8 mouse cellular contexts compared by ENCODE assay signal in genomic region chr7:30972426-30973250, GRCm38 (mm10). TPM values are rescaled to one million over a fixed set of nuclear protein-coding genes. Genes with fewer than 3 reads are reported as not detected.
A peak's percentile ranks its signal among the peaks of the same experiment; 100 is the strongest.
DNase-seq lines count a peak whose midpoint lies in the region; ATAC-seq and TF ChIP-seq lines count a peak whose summit lies in the region.

No protein-coding gene starts in this region.

- H3K4me1 ChIP-seq in embryonic facial prominence, embryonic 15.5 days: peaks cover 6% of the 10 kb centered on the region
- peaks cover 18% of the 10 kb centered on the region for H3K4me1 ChIP-seq in limb, embryonic 13.5 days
- peaks cover 10% of the 10 kb centered on the region for H3K4me1 ChIP-seq in neural tube, embryonic 13.5 days (replicated peaks)

- peak overlapping the region; percentile 31 for H3K9ac ChIP-seq in embryonic facial prominence, embryonic 15.5 days
- H3K9ac ChIP-seq in limb, embryonic 13.5 days: peak overlapping the region; percentile 64
- peak overlapping the region; percentile 42; the same call in 1 of the 2 replicates for H3K9ac ChIP-seq in neural tube, embryonic 13.5 days

- no peak for TF ChIP-seq CTCF in layer of hippocampus, adult 2 months (conservative IDR thresholded peaks at IDR 0.05)

- DNase-seq in layer of hippocampus, adult 2 months (ENCODE audit: low spot score in 2 of 2): no peak
- no peak for DNase-seq in layer of hippocampus, postnatal 10 days (ENCODE audit: low spot score in 2 of 2)
- no peak for DNase-seq in retina, embryonic 14.5 days (ENCODE audit: low spot score)
- DNase-seq in retina, postnatal 1 day: no peak

- 6% methylated on average over 41 of the region's 41 CpGs for WGBS in embryonic facial prominence, embryonic 15.5 days
- WGBS in limb, embryonic 13.5 days: 5% methylated on average over 40 of the region's 41 CpGs
- WGBS in neural tube, embryonic 13.5 days: 3% methylated on average over 41 of the region's 41 CpGs

- peak overlapping the region; percentile 54 for H3K4me2 ChIP-seq in embryonic facial prominence, embryonic 15.5 days (replicated peaks)
- peak overlapping the region; percentile 76 for H3K4me2 ChIP-seq in limb, embryonic 13.5 days (replicated peaks)
- peak overlapping the region; percentile 58 for H3K4me2 ChIP-seq in neural tube, embryonic 13.5 days

- no peaks in the 10 kb centered on the region for H3K9me3 ChIP-seq in embryonic facial prominence, embryonic 15.5 days (replicated peaks)
- H3K9me3 ChIP-seq in limb, embryonic 13.5 days: no peaks in the 10 kb centered on the region
- H3K9me3 ChIP-seq in neural tube, embryonic 13.5 days: no peaks in the 10 kb centered on the region

- H3K36me3 ChIP-seq in embryonic facial prominence, embryonic 15.5 days: no peaks in the 10 kb centered on the region
- H3K36me3 ChIP-seq in limb, embryonic 13.5 days: peaks cover 4% of the 10 kb centered on the region; the same call in 1 of the 2 replicates
- no peaks in the 10 kb centered on the region for H3K36me3 ChIP-seq in neural tube, embryonic 13.5 days

- H3K4me3 ChIP-seq in layer of hippocampus, adult 2 months: peak overlapping the region; percentile 50
- peak overlapping the region; percentile 51 for H3K4me3 ChIP-seq in embryonic facial prominence, embryonic 15.5 days (replicated peaks)
- H3K4me3 ChIP-seq in limb, embryonic 13.5 days: peak overlapping the region; percentile 52
- H3K4me3 ChIP-seq in neural tube, embryonic 13.5 days: peak overlapping the region; percentile 33

- ATAC-seq in embryonic facial prominence, embryonic 15.5 days (ENCODE audit: insufficient number of reproducible peaks, low FRiP score, low TSS enrichment, low read depth): 0 out of 2 replicates have a peak, but pooled peaks have one; percentile 8
- ATAC-seq in limb, embryonic 13.5 days (ENCODE audit: low FRiP score, low read depth): no peak
- ATAC-seq in neural tube, embryonic 13.5 days (ENCODE audit: low read depth): no peak
- ATAC-seq in erythroid progenitor cell, adult 5-6 weeks (replicated peaks; ENCODE audit: low FRiP score, poor library complexity, severe bottlenecking): no peak

- H3K27ac ChIP-seq in layer of hippocampus, adult 2 months: peak overlapping the region; percentile 77; the same call in 1 of the 2 replicates
- H3K27ac ChIP-seq in embryonic facial prominence, embryonic 15.5 days (replicated peaks): 0 out of 2 replicates have a peak overlapping the region, but pooled peaks have one; percentile 78
- H3K27ac ChIP-seq in limb, embryonic 13.5 days: no peak overlapping the region
- H3K27ac ChIP-seq in neural tube, embryonic 13.5 days (replicated peaks): no peak overlapping the region

- H3K27me3 ChIP-seq in embryonic facial prominence, embryonic 15.5 days: peaks cover 22% of the 10 kb centered on the region
- peaks cover 23% of the 10 kb centered on the region for H3K27me3 ChIP-seq in limb, embryonic 13.5 days
- peaks cover 24% of the 10 kb centered on the region for H3K27me3 ChIP-seq in neural tube, embryonic 13.5 days

RNA-seq across cellular contexts. Expression of gene Lsr, which starts 0.6 kb away (rescaled TPM):
- 1 to 10 TPM; 7.5 to 8.6 TPM for total RNA-seq in layer of hippocampus, adult 2 months (2021)
- total RNA-seq in layer of hippocampus, postnatal 10 days (2021): 10 to 100 TPM; 11.8 to 15.1 TPM
- polyA plus RNA-seq in embryonic facial prominence, embryonic 15.5 days (2015; fragmentation: Nextera tagmentation; extraction: Ambion mirVana): 40.8 and 47.2 TPM in 2 replicates
- polyA plus RNA-seq in limb, embryonic 13.5 days (2015; fragmentation: Nextera tagmentation; extraction: Ambion mirVana): 25.4 and 25.9 TPM in 2 replicates
- 17.0 and 17.6 TPM in 2 replicates for polyA plus RNA-seq in neural tube, embryonic 13.5 days (2015; fragmentation: Nextera tagmentation; extraction: Ambion mirVana)
- total RNA-seq in erythroid progenitor cell, adult 5-6 weeks (2015; ENCODE audit: low replicate concordance): not detected in 2 replicates
- total RNA-seq in erythroid progenitor cell, adult 5-6 weeks (2017; ENCODE audit: low replicate concordance): 1.0 TPM in 1 of 2 replicates, not detected in the other

RNA-seq across cellular contexts. Expression of gene Fam187b, which starts 1.0 kb away (rescaled TPM):
- total RNA-seq in layer of hippocampus, adult 2 months (2021): not detected
- total RNA-seq in layer of hippocampus, postnatal 10 days (2021): under 1 TPM; 0.25 to 0.96 TPM
- polyA plus RNA-seq in embryonic facial prominence, embryonic 15.5 days (2015; fragmentation: Nextera tagmentation; extraction: Ambion mirVana): 3.3 and 4.8 TPM in 2 replicates
- 0.70 and 0.78 TPM in 2 replicates for polyA plus RNA-seq in limb, embryonic 13.5 days (2015; fragmentation: Nextera tagmentation; extraction: Ambion mirVana)
- polyA plus RNA-seq in neural tube, embryonic 13.5 days (2015; fragmentation: Nextera tagmentation; extraction: Ambion mirVana): 0.25 and 0.53 TPM in 2 replicates
- total RNA-seq in erythroid progenitor cell, adult 5-6 weeks (2015; ENCODE audit: low replicate concordance): not detected in 2 replicates
- total RNA-seq in erythroid progenitor cell, adult 5-6 weeks (2017; ENCODE audit: low replicate concordance): not detected in 2 replicates

RNA-seq across cellular contexts. Expression of gene Usf2, which starts 16.0 kb away (rescaled TPM):
- total RNA-seq in layer of hippocampus, adult 2 months (2021): 100 to 1,000 TPM; 134 to 137 TPM
- total RNA-seq in layer of hippocampus, postnatal 10 days (2021): 100 to 1,000 TPM in 1 of 2 experiments, 10 to 100 TPM in 1; 94.1 to 116 TPM
- 23.3 and 25.0 TPM in 2 replicates for polyA plus RNA-seq in embryonic facial prominence, embryonic 15.5 days (2015; fragmentation: Nextera tagmentation; extraction: Ambion mirVana)
- polyA plus RNA-seq in limb, embryonic 13.5 days (2015; fragmentation: Nextera tagmentation; extraction: Ambion mirVana): 27.9 and 28.7 TPM in 2 replicates
- polyA plus RNA-seq in neural tube, embryonic 13.5 days (2015; fragmentation: Nextera tagmentation; extraction: Ambion mirVana): 34.4 TPM in 2 replicates
- total RNA-seq in erythroid progenitor cell, adult 5-6 weeks (2015; ENCODE audit: low replicate concordance): 75.9 and 78.6 TPM in 2 replicates
- 121 and 139 TPM in 2 replicates for total RNA-seq in erythroid progenitor cell, adult 5-6 weeks (2017; ENCODE audit: low replicate concordance)

RNA-seq across cellular contexts. Expression of gene Hamp, which starts 28.8 kb away (rescaled TPM):
- not detected for total RNA-seq in layer of hippocampus, adult 2 months (2021)
- total RNA-seq in layer of hippocampus, postnatal 10 days (2021): not detected
- polyA plus RNA-seq in embryonic facial prominence, embryonic 15.5 days (2015; fragmentation: Nextera tagmentation; extraction: Ambion mirVana): not detected in 2 replicates
- polyA plus RNA-seq in limb, embryonic 13.5 days (2015; fragmentation: Nextera tagmentation; extraction: Ambion mirVana): not detected in 2 replicates
- not detected in 2 replicates for polyA plus RNA-seq in neural tube, embryonic 13.5 days (2015; fragmentation: Nextera tagmentation; extraction: Ambion mirVana)
- not detected in 2 replicates for total RNA-seq in erythroid progenitor cell, adult 5-6 weeks (2015; ENCODE audit: low replicate concordance)
- total RNA-seq in erythroid progenitor cell, adult 5-6 weeks (2017; ENCODE audit: low replicate concordance): not detected in 2 replicates

RNA-seq across cellular contexts. Expression of gene Hamp2, which starts 48.2 kb away (rescaled TPM):
- not detected for total RNA-seq in layer of hippocampus, adult 2 months (2021)
- total RNA-seq in layer of hippocampus, postnatal 10 days (2021): not detected
- polyA plus RNA-seq in embryonic facial prominence, embryonic 15.5 days (2015; fragmentation: Nextera tagmentation; extraction: Ambion mirVana): 0.93 TPM in 1 of 2 replicates, not detected in the other
- polyA plus RNA-seq in limb, embryonic 13.5 days (2015; fragmentation: Nextera tagmentation; extraction: Ambion mirVana): not detected in 2 replicates
- not detected in 2 replicates for polyA plus RNA-seq in neural tube, embryonic 13.5 days (2015; fragmentation: Nextera tagmentation; extraction: Ambion mirVana)
- not detected in 2 replicates for total RNA-seq in erythroid progenitor cell, adult 5-6 weeks (2015; ENCODE audit: low replicate concordance)
- total RNA-seq in erythroid progenitor cell, adult 5-6 weeks (2017; ENCODE audit: low replicate concordance): not detected in 2 replicates

Comparison
In these comparisons a context has a peak if more than half of its experiments do, and no peak if none do; other contexts are left out.
1. H3K27ac ChIP-seq: peak in layer of hippocampus, adult 2 months (single experiment) and embryonic facial prominence, embryonic 15.5 days (single experiment); none in limb, embryonic 13.5 days (single experiment) and neural tube, embryonic 13.5 days (single experiment).
2. RNA of gene Lsr, which starts 0.6 kb away (total RNA-seq): 11.8 to 15.1 TPM in layer of hippocampus, postnatal 10 days and 7.5 to 8.6 TPM in layer of hippocampus, adult 2 months; 1.0 TPM in erythroid progenitor cell, adult 5-6 weeks; every median in the first group is over 4 times any median in the second.
3. Peak in every context shown above with its lines, with median percentiles within 50 percentile points of each other: H3K4me3 ChIP-seq, H3K4me2 ChIP-seq and H3K9ac ChIP-seq.